Mouse (Mus musculus) heart, adult 2 months (tissue): Measurements from ENCODE around the gene Dnajc22.

Experiments used
- CTCF ChIP-seq: fragments of 200-600 bp; IDR thresholded peaks from 2 replicates; pipeline ENCODE4 v1.8.1; 2022; ENCODE audit warnings: antibody characterized with exemption, mild to moderate bottlenecking, moderate library complexity
- POLR2A ChIP-seq: fragments of 200-500 bp; IDR thresholded peaks from 2 replicates; pipeline ENCODE4 v1.6.1; 2011; ENCODE audit warnings: mild to moderate bottlenecking, low read depth, low read length, control low read depth; ENCODE audit not compliant: insufficient read depth

DNA sequence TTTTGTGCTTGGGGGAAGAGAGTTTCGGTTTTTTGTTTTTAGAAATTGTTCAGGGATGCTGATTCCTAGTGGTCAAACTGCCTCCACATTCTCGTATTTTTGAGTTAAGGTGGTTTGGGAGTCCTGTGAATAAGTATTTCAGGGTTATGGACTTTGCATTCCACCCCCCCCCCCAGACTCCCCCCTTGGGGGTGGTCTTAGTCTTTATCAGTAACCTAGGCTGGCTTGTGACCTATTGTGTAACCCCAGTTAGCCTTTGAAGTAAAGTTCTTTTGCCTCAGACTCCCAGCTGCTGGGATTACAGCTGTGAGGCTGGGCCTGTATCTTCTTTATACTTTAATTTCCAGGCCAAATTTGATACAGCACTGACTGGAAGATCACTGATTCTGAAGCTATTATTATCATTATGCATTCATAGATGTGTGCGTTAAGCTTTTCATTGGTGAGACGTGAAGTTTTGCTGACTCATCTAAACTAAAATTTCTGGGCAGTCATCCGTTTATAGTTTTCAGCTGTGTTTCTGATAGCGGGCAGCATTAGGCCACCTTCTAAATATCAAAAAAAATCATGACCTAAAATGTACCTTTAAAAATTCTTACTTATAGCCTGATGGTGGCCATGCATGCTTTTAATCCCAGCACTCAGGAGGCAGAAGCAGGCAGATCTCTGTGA is 35.0 kb downstream of the Dnajc22 start:
- TF ChIP-seq POLR2A (no peak), CTCF (no peak)
